Mouse (Mus musculus): ENCODE data around the gene Dnah1.

Dnah1 gene

GRCm38 (mm10) chr14:31323849-31324792 lies at the start of gene Dnah1:
Gene Dnah1 (minus strand): TSS chr14:31323896.
- in situ Hi-C loops (cut with MboI, MseI): no loop called here

- in situ Hi-C loops (cut with MboI, MseI): no loop called here
Observed at GRCm38 (mm10) chr14:31369377-31369776, 45.7 kb upstream of the Dnah1 start.

- in situ Hi-C loops (cut with MboI, MseI): no loop called here
Observed at GRCm38 (mm10) chr14:31367951-31368350, 44.3 kb upstream of the Dnah1 start.

GRCm38 (mm10) chr14:31365350-31365749 lies 41.7 kb upstream of the Dnah1 start:
- in situ Hi-C loops (cut with MboI, MseI): no loop called here

GRCm38 (mm10) chr14:31364589-31364988 lies 40.9 kb upstream of the Dnah1 start:
- in situ Hi-C loops (cut with MboI, MseI): no loop called here

- in situ Hi-C loops (cut with MboI, MseI): no loop called here
Observed at GRCm38 (mm10) chr14:31362236-31362635, 38.5 kb upstream of the Dnah1 start.

- in situ Hi-C loops (cut with MboI, MseI): no loop called here
Observed at GRCm38 (mm10) chr14:31345367-31345766, 21.7 kb upstream of the Dnah1 start.

- in situ Hi-C loops (cut with MboI, MseI): no loop called here
Observed at GRCm38 (mm10) chr14:31343241-31343640, 19.5 kb upstream of the Dnah1 start.

GRCm38 (mm10) chr14:31337947-31338346 lies 14.3 kb upstream of the Dnah1 start:
- in situ Hi-C loops (cut with MboI, MseI): no loop called here

- in situ Hi-C loops (cut with MboI, MseI): no loop called here
Observed at GRCm38 (mm10) chr14:31337406-31337805, 13.7 kb upstream of the Dnah1 start.

- in situ Hi-C loops (cut with MboI, MseI): no loop called here
Observed at GRCm38 (mm10) chr14:31336369-31337155, 12.9 kb upstream of the Dnah1 start, which contains the start of gene Capn7. Gene Capn7 (plus strand): TSS chr14:31336638.

GRCm38 (mm10) chr14:31335765-31336164 lies 12.1 kb upstream of the Dnah1 start:
- in situ Hi-C loops (cut with MboI, MseI): no loop called here

GRCm38 (mm10) chr14:31330957-31331356 lies 7.3 kb upstream of the Dnah1 start:
- in situ Hi-C loops (cut with MboI, MseI): no loop called here

- in situ Hi-C loops (cut with MboI, MseI): no loop called here
Observed at GRCm38 (mm10) chr14:31329741-31330140, 6.0 kb upstream of the Dnah1 start.

GRCm38 (mm10) chr14:31327681-31328080 lies 4.0 kb upstream of the Dnah1 start:
- in situ Hi-C loops (cut with MboI, MseI): no loop called here

GRCm38 (mm10) chr14:31327196-31327595 lies 3.5 kb upstream of the Dnah1 start:
- in situ Hi-C loops (cut with MboI, MseI): no loop called here

GRCm38 (mm10) chr14:31326770-31327169 lies 3.1 kb upstream of the Dnah1 start:
- in situ Hi-C loops (cut with MboI, MseI): no loop called here

GRCm38 (mm10) chr14:31325551-31325950 lies 1.9 kb upstream of the Dnah1 start:
- in situ Hi-C loops (cut with MboI, MseI): no loop called here

- in situ Hi-C loops (cut with MboI, MseI): no loop called here
Observed at GRCm38 (mm10) chr14:31324851-31325250, 1.2 kb upstream of the Dnah1 start.

GRCm38 (mm10) chr14:31323189-31323588 lies 507 bp downstream of the Dnah1 start:
- in situ Hi-C loops (cut with MboI, MseI): no loop called here

GRCm38 (mm10) chr14:31322191-31322590 lies 1.5 kb downstream of the Dnah1 start:
- in situ Hi-C loops (cut with MboI, MseI): no loop called here

GRCm38 (mm10) chr14:31321181-31321580 lies 2.5 kb downstream of the Dnah1 start:
- in situ Hi-C loops (cut with MboI, MseI): no loop called here

Data from T-helper 1 cell (primary cell).